Mouse (Mus musculus): ENCODE measurements at regions not wholly inside any gene's neighbourhood (a gene's known extent, or its start where the extent isn't known, plus 50 kb on each side); places are given as distances from the start of the nearest gene placed in this dataset.

- H3K36me3 ChIP-seq (ENCODE audit: control insufficient read depth, insufficient read depth, low read length): no peaks in the 10 kb centered on the region
- H3K9me3 ChIP-seq (ENCODE audit: control insufficient read depth, low read length): no peaks in the 10 kb centered on the region
- H3K9ac ChIP-seq (ENCODE audit: low read depth, low read length, severe bottlenecking): no peak overlapping the region
- DNase-seq (ENCODE audit: low spot score) (no peak), ATAC-seq (ENCODE audit: low FRiP score, low read depth) (no peak)
- WGBS: 47% methylated on average over 3 of the region's 3 CpGs
- no peak overlapping the region for H3K4me3 ChIP-seq (replicated peaks; ENCODE audit: low read length)
- H3K27ac ChIP-seq (replicated peaks; ENCODE audit: low read depth, low read length): no peak overlapping the region
- H3K27me3 ChIP-seq (ENCODE audit: control insufficient read depth, insufficient read depth, low read length): no peaks in the 10 kb centered on the region
- TF ChIP-seq POLR2A (IDR thresholded peaks at IDR 0.05; ENCODE audit: borderline replicate concordance, extremely low read depth, insufficient read depth, insufficient read length): no peak
- peaks cover 6% of the 10 kb centered on the region; the same call in 1 of the 2 replicates for H3K4me1 ChIP-seq (ENCODE audit: control insufficient read depth, insufficient read depth, low read length)
- H3K4me2 ChIP-seq (replicated peaks; ENCODE audit: low read depth, low read length, severe bottlenecking): no peak overlapping the region
These were observed 60.6 kb upstream of the Kctd3 start for GRCm38 (mm10) chr1:189068204-189068603.

GRCm38 (mm10) chr1:189067204-189067960 lies 59.7 kb upstream of the Kctd3 start:
- no peak for TF ChIP-seq POLR2A (IDR thresholded peaks at IDR 0.05; ENCODE audit: borderline replicate concordance, extremely low read depth, insufficient read depth, insufficient read length)
- Histone ChIP-seq H3K9ac (ENCODE audit: low read depth, low read length, severe bottlenecking) (no peak overlapping the region), H3K36me3 (ENCODE audit: control insufficient read depth, insufficient read depth, low read length) (no peaks in the 10 kb centered on the region), H3K27ac (replicated peaks; ENCODE audit: low read depth, low read length) (no peak overlapping the region), H3K27me3 (ENCODE audit: control insufficient read depth, insufficient read depth, low read length) (no peaks in the 10 kb centered on the region), H3K4me2 (replicated peaks; ENCODE audit: low read depth, low read length, severe bottlenecking) (no peak overlapping the region), H3K4me1 (ENCODE audit: control insufficient read depth, insufficient read depth, low read length) (peaks cover 6% of the 10 kb centered on the region; the same call in 1 of the 2 replicates), H3K9me3 (ENCODE audit: control insufficient read depth, low read length) (no peaks in the 10 kb centered on the region), H3K4me3 (replicated peaks; ENCODE audit: low read length) (no peak overlapping the region)
- ATAC-seq (ENCODE audit: low FRiP score, low read depth) (no peak), DNase-seq (ENCODE audit: low spot score) (peak; percentile 23)
- 52% methylated on average over 16 of the region's 16 CpGs for WGBS

- peaks cover 6% of the 10 kb centered on the region; the same call in 1 of the 2 replicates for H3K4me1 ChIP-seq (ENCODE audit: control insufficient read depth, insufficient read depth, low read length)
- H3K4me3 ChIP-seq (replicated peaks; ENCODE audit: low read length): no peak overlapping the region
- no peak overlapping the region for H3K9ac ChIP-seq (ENCODE audit: low read depth, low read length, severe bottlenecking)
- no peak overlapping the region for H3K27ac ChIP-seq (replicated peaks; ENCODE audit: low read depth, low read length)
- no peak for TF ChIP-seq POLR2A (IDR thresholded peaks at IDR 0.05; ENCODE audit: borderline replicate concordance, extremely low read depth, insufficient read depth, insufficient read length)
- no peaks in the 10 kb centered on the region for H3K27me3 ChIP-seq (ENCODE audit: control insufficient read depth, insufficient read depth, low read length)
- no peak for ATAC-seq (ENCODE audit: low FRiP score, low read depth)
- no peaks in the 10 kb centered on the region for H3K36me3 ChIP-seq (ENCODE audit: control insufficient read depth, insufficient read depth, low read length)
- no peak for DNase-seq (ENCODE audit: low spot score)
- no peak overlapping the region for H3K4me2 ChIP-seq (replicated peaks; ENCODE audit: low read depth, low read length, severe bottlenecking)
- H3K9me3 ChIP-seq (ENCODE audit: control insufficient read depth, low read length): no peaks in the 10 kb centered on the region
- WGBS: 22% methylated on average over 6 of the region's 7 CpGs
These were observed 59.0 kb upstream of the Kctd3 start for GRCm38 (mm10) chr1:189066446-189067151.

DNA sequence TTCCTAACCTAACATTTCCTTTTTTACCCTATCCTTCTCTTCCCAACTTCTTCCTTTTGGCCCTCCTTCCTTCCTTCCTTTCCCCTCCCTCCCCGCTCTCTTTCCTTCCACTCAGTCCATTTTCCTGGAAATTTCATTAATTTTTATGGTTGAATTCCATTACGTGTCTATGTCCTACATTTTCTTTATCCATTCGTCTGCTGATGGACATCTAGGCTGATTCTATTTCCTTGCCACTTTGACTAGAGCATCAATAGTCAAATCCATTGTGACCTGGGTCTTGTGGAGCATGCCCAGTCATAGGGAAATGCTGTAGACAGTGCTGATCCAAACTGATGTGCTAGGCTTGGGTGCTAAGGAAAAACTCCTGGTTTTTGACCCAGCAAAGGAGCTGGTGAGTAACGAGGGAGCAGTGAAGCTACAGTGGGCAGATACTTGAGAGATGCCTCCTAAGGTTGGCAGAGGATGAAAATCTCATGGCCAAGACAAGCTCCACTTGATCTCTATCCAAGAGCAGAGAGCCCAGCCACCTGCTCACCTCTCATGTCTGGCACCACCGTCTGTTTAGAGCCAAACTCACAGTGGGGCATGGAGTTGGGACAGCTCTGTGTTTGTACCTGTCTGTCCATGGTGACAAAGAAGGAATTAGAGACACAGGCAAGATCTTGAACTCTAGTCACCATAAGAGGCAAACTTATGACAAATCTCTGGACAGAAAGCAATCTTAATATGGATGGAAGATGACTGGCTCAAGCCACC lies 57.7 kb upstream of the Kctd3 start:
- Histone ChIP-seq H3K9me3 (ENCODE audit: control insufficient read depth, low read length) (no peaks in the 10 kb centered on the region), H3K36me3 (ENCODE audit: control insufficient read depth, insufficient read depth, low read length) (no peaks in the 10 kb centered on the region), H3K27me3 (ENCODE audit: control insufficient read depth, insufficient read depth, low read length) (no peaks in the 10 kb centered on the region), H3K27ac (replicated peaks; ENCODE audit: low read depth, low read length) (no peak overlapping the region), H3K4me3 (replicated peaks; ENCODE audit: low read length) (no peak overlapping the region), H3K4me1 (ENCODE audit: control insufficient read depth, insufficient read depth, low read length) (peaks cover 6% of the 10 kb centered on the region; the same call in 1 of the 2 replicates), H3K4me2 (replicated peaks; ENCODE audit: low read depth, low read length, severe bottlenecking) (no peak overlapping the region), H3K9ac (ENCODE audit: low read depth, low read length, severe bottlenecking) (no peak overlapping the region)
- DNase-seq (ENCODE audit: low spot score) (no peak), ATAC-seq (ENCODE audit: low FRiP score, low read depth) (no peak)
- 81% methylated on average over 5 of the region's 5 CpGs for WGBS
- TF ChIP-seq POLR2A (IDR thresholded peaks at IDR 0.05; ENCODE audit: borderline replicate concordance, extremely low read depth, insufficient read depth, insufficient read length): no peak

DNA sequence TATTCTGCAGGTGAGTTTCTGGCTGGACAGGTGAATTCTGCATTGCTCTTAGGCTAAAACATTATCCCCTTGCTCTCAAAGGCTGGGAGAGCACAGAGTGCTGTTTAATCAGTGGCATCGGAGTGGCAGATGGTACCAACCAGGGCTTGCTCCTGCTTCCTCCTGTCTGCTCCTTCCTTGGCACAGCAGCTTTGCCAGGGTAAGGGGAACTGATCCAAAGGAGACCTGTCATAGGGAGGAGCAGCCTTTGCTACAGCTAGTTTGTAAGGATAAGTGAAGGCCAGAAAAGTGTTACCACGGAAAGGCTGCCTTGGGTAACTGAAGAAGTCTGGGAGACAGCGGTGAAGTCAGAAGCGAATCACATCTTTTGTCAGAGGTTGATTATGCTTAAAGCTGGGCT lies 57.0 kb upstream of the Kctd3 start:
- TF ChIP-seq POLR2A (IDR thresholded peaks at IDR 0.05; ENCODE audit: borderline replicate concordance, extremely low read depth, insufficient read depth, insufficient read length): no peak
- no peak for DNase-seq (ENCODE audit: low spot score)
- Histone ChIP-seq H3K27me3 (ENCODE audit: control insufficient read depth, insufficient read depth, low read length) (no peaks in the 10 kb centered on the region), H3K9ac (ENCODE audit: low read depth, low read length, severe bottlenecking) (no peak overlapping the region), H3K4me1 (ENCODE audit: control insufficient read depth, insufficient read depth, low read length) (peaks cover 6% of the 10 kb centered on the region; the same call in 1 of the 2 replicates), H3K27ac (replicated peaks; ENCODE audit: low read depth, low read length) (no peak overlapping the region), H3K36me3 (ENCODE audit: control insufficient read depth, insufficient read depth, low read length) (no peaks in the 10 kb centered on the region), H3K9me3 (ENCODE audit: control insufficient read depth, low read length) (no peaks in the 10 kb centered on the region), H3K4me3 (replicated peaks; ENCODE audit: low read length) (no peak overlapping the region), H3K4me2 (replicated peaks; ENCODE audit: low read depth, low read length, severe bottlenecking) (no peak overlapping the region)
- WGBS: 95% methylated on average over 4 of the region's 4 CpGs
- no peak for ATAC-seq (ENCODE audit: low FRiP score, low read depth)
